Mouse (Mus musculus) intestine, embryonic 14.5 days (tissue): ENCODE data around the gene Ppp6r1. TPM values are rescaled to one million over a fixed set of nuclear protein-coding genes. Genes with fewer than 3 reads are reported as not detected.
"Not testable (repeated sequence)": the region's sequence is repeated elsewhere in the genome, so short reads cannot be mapped to it uniquely, and the experiment has no call there.

Source experiments
- ATAC-seq: fragments of 200-750 bp; cut with Nextera tagmentation; replicated peaks from 2 replicates; pipeline ENCODE4 v1.8.0; 2017; ENCODE audit warnings: low read depth, moderate number of reproducible peaks, moderate TSS enrichment, moderate library complexity; ENCODE audit not compliant: low FRiP score, low TSS enrichment
- DNase-seq: peaks from one replicate; pipeline ENCODE4 v3.0.0-alpha.2; 2018; ENCODE audit warnings: low spot score
- H3K27ac ChIP-seq: fragments of 300-500 bp; sonication (generic); 2 replicates; pipeline ENCODE4 v1.5.1; 2014; ENCODE audit warnings: low read depth, mild to moderate bottlenecking, control low read depth
- H3K27me3 ChIP-seq: fragments of 300-500 bp; sonication (generic); replicated peaks from 2 replicates; pipeline ENCODE4 v1.6.1; 2014; ENCODE audit warnings: low read length, control low read depth; ENCODE audit not compliant: control insufficient read depth, insufficient read depth
- H3K36me3 ChIP-seq: fragments of 300-500 bp; sonication (generic); 2 replicates; pipeline ENCODE4 v1.6.1; 2014; ENCODE audit warnings: low read length, control low read depth; ENCODE audit not compliant: control insufficient read depth, insufficient read depth
- H3K4me1 ChIP-seq: fragments of 300-500 bp; sonication (generic); replicated peaks from 2 replicates; pipeline ENCODE4 v1.6.1; 2014; ENCODE audit warnings: low read length, control low read depth, mixed read lengths; ENCODE audit not compliant: control insufficient read depth, insufficient read depth
- H3K4me2 ChIP-seq: fragments of 300-500 bp; sonication (generic); 2 replicates; pipeline ENCODE4 v1.6.1; 2014; ENCODE audit warnings: low read length
- H3K4me3 ChIP-seq: fragments of 300-500 bp; sonication (generic); 2 replicates; pipeline ENCODE4 v1.5.1; 2014; ENCODE audit warnings: low read depth, low read length, control low read depth, mixed read lengths
- H3K9ac ChIP-seq: fragments of 300-500 bp; sonication (generic); 2 replicates; pipeline ENCODE4 v1.6.1; 2014; ENCODE audit warnings: mild to moderate bottlenecking, low read length
- H3K9me3 ChIP-seq: fragments of 300-500 bp; sonication (generic); 2 replicates; pipeline ENCODE4 v1.6.1; 2016; ENCODE audit warnings: low read length, control low read depth; ENCODE audit not compliant: control insufficient read depth
- whole genome bisulfite sequencing: fragments of 180-500 bp; shearing (Covaris S2); extraction: QIAGEN DNeasy Blood & Tissue Kit; methylation state at CpG from one replicate; pipeline ENCODE4 v1.1.7; 2014; 5-methylcytosine and 5-hydroxymethylcytosine counted together
- polyA plus RNA-seq: library from polyadenylated mRNA; unstranded; fragments of >200 nt; fragmentation: Nextera tagmentation; extraction: Ambion mirVana; gene quantifications from 2 replicates; pipeline ENCODE4 v1.2.1, GENCODE M21; 2014

The Ppp6r1 gene
- polyA plus RNA-seq, 1 experiment from 2014 or later, result 8.5 TPM

DNA sequence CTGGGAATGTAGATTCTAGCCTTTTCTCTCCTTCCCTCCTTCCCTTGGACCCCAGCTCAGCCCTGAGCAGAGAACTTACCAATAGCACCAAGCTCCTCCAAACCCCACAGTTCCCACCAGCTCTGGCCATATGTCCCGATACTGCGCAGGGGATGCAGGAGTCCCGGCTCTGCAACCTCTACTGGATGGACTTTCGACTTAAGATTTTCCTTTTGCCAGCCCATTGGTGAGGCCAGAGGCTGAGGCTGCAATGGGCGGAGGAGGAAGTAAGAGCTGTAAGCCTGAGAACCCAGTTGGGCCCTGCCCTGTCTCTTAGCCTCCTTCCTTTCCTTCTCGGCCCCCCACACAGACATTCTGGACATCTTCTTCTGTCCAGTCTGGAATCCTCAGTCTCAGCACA is 55.9 kb downstream of the Ppp6r1 start:
- Histone ChIP-seq H3K27me3 (no peaks in the 10 kb centered on the region), H3K4me2 (no peak overlapping the region), H3K4me1 (no peaks in the 10 kb centered on the region), H3K27ac (no peak overlapping the region), H3K4me3 (no peak overlapping the region), H3K36me3 (no peaks in the 10 kb centered on the region), H3K9ac (no peak overlapping the region), H3K9me3 (no peaks in the 10 kb centered on the region)
- 89% methylated on average over 6 of the region's 6 CpGs for WGBS
- DNase-seq (no peak), ATAC-seq (no peak)

DNA sequence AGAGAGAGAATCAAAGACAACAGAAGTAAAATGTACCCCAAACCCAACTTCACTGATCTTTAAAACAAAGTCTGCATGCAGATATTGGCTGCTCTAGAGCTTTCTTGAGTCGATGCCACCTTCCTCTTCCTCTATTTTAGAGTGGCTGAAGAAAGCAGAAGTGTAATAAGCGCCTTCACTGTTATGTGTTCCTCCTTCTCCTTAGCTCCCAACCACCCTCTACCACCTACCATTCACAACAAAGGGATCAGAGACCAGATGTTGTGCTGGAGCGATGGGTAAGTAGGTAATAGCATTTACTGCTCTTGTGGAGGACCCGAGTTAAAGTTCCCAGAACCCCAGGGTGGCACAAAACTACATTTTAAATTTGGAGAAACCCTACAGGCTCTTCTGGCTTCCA is 61.8 kb downstream of the Ppp6r1 start:
- not testable (repeated sequence) for H3K4me3 ChIP-seq, H3K4me1 ChIP-seq, DNase-seq, H3K9ac ChIP-seq, H3K27me3 ChIP-seq, H3K9me3 ChIP-seq, H3K36me3 ChIP-seq, H3K4me2 ChIP-seq, ATAC-seq, H3K27ac ChIP-seq
- 82% methylated on average over 4 of the region's 4 CpGs for WGBS

Other genes starting within 250 kb of the Ppp6r1 start
- gene Rdh13, start 213.4 kb downstream of the Ppp6r1 start, polyA plus RNA-seq, result 34.5 and 38.3 TPM in 2 replicates
- gene Eps8l1, start 198.3 kb downstream of the Ppp6r1 start, polyA plus RNA-seq, result 1.7 and 5.2 TPM in 2 replicates
- 53.4 and 58.7 TPM in 2 replicates for gene Ppp1r12c, start 157.3 kb downstream of the Ppp6r1 start, polyA plus RNA-seq
- 18.6 and 21.1 TPM in 2 replicates for gene Tnnt1, start 142.6 kb downstream of the Ppp6r1 start, polyA plus RNA-seq
- 1.5 and 1.7 TPM in 2 replicates for gene Tnni3, start 134.8 kb downstream of the Ppp6r1 start, polyA plus RNA-seq
- 0.57 and 0.77 TPM in 2 replicates for gene Dnaaf3, start 126.6 kb downstream of the Ppp6r1 start, polyA plus RNA-seq
- 5.6 and 6.7 TPM in 2 replicates for gene Syt5, start 111.5 kb downstream of the Ppp6r1 start, polyA plus RNA-seq
- not detected in 2 replicates for gene Ptprh, start 55.0 kb downstream of the Ppp6r1 start, polyA plus RNA-seq
- gene Tmem86b, start 27.6 kb downstream of the Ppp6r1 start, polyA plus RNA-seq, result 2.5 and 3.8 TPM in 2 replicates
- 102 and 105 TPM in 2 replicates for gene Hspbp1, start 26.0 kb upstream of the Ppp6r1 start, polyA plus RNA-seq
- 1.7 and 1.9 TPM in 2 replicates for gene Brsk1, start 31.6 kb upstream of the Ppp6r1 start, polyA plus RNA-seq
- gene Tmem150b, start 66.2 kb upstream of the Ppp6r1 start, polyA plus RNA-seq, result 0.66 and 0.85 TPM in 2 replicates
- gene Kmt5c, start 81.1 kb upstream of the Ppp6r1 start, polyA plus RNA-seq, result 63.6 and 66.9 TPM in 2 replicates
- 54.1 and 61.8 TPM in 2 replicates for gene Cox6b2, start 94.1 kb upstream of the Ppp6r1 start, polyA plus RNA-seq
- gene Fam71e2, start 112.3 kb upstream of the Ppp6r1 start, polyA plus RNA-seq, result not detected in 2 replicates
- gene Il11, start 123.8 kb upstream of the Ppp6r1 start, polyA plus RNA-seq, result 0.28 TPM in 1 of 2 replicates, not detected in the other
- gene Tmem190, start 123.9 kb upstream of the Ppp6r1 start, polyA plus RNA-seq, result 0.52 TPM in 1 of 2 replicates, not detected in the other
- gene Tmem238, start 130.6 kb upstream of the Ppp6r1 start, polyA plus RNA-seq, result 14.5 and 24.3 TPM in 2 replicates
- gene Rpl28, start 133.9 kb upstream of the Ppp6r1 start, polyA plus RNA-seq, result 293 and 321 TPM in 2 replicates
- 354 and 371 TPM in 2 replicates for gene Ube2s, start 153.6 kb upstream of the Ppp6r1 start, polyA plus RNA-seq
- 0.30 and 0.42 TPM in 2 replicates for gene Shisa7, start 185.7 kb upstream of the Ppp6r1 start, polyA plus RNA-seq
- 6.3 and 8.9 TPM in 2 replicates for gene Isoc2b, start 211.2 kb upstream of the Ppp6r1 start, polyA plus RNA-seq
- gene Isoc2a, start 218.1 kb upstream of the Ppp6r1 start, polyA plus RNA-seq, result 0.96 and 1.0 TPM in 2 replicates
- gene Gm36210, start 247.5 kb upstream of the Ppp6r1 start, polyA plus RNA-seq, result not detected in 2 replicates